Mouse (Mus musculus) lung, postnatal 4 days (tissue): ENCODE results near the gene Gm29666.

Experiments
- DNase-seq, 2 experiments: peaks; one replicate each; pipeline ENCODE4 v3.0.0; 2021

Gene Gm29666

GRCm38 (mm10) chr15:84898077-84898476, 21.8 kb downstream of the Gm29666 start:
- peak; percentile 21 to 60 for DNase-seq

- DNase-seq = no peak
These were observed 23.2 kb downstream of the Gm29666 start for GRCm38 (mm10) chr15:84896664-84897063.

GRCm38 (mm10) chr15:84896216-84896615, 23.6 kb downstream of the Gm29666 start:
- peak; percentile 17 to 43 for DNase-seq

GRCm38 (mm10) chr15:84891658-84892057, 28.2 kb downstream of the Gm29666 start:
- DNase-seq = peak; percentile 29 to 70

- DNase-seq = no peak
These were observed 28.6 kb downstream of the Gm29666 start for GRCm38 (mm10) chr15:84891246-84891645.

GRCm38 (mm10) chr15:84888066-84888465, 31.8 kb downstream of the Gm29666 start:
- no peak for DNase-seq

GRCm38 (mm10) chr15:84877029-84877815, 42.6 kb downstream of the Gm29666 start:
- no peak for DNase-seq

GRCm38 (mm10) chr15:84873867-84874266, 46.0 kb downstream of the Gm29666 start:
- DNase-seq = no peak

GRCm38 (mm10) chr15:84873079-84873478, 46.8 kb downstream of the Gm29666 start:
- DNase-seq = no peak

- no peak for DNase-seq
These were observed 48.0 kb downstream of the Gm29666 start for GRCm38 (mm10) chr15:84871802-84872201.

GRCm38 (mm10) chr15:84861911-84862310, 57.9 kb downstream of the Gm29666 start:
- no peak for DNase-seq
